Mouse (Mus musculus): ENCODE measurements at regions not wholly inside any gene's neighbourhood (a gene's known extent, or its start where the extent isn't known, plus 50 kb on each side); places are given as distances from the start of the nearest gene placed in this dataset.

- peaks cover 25% of the 10 kb centered on the region for H3K4me1 ChIP-seq (ENCODE audit: control insufficient read depth, insufficient read depth, low read length)
- H3K36me3 ChIP-seq (ENCODE audit: control insufficient read depth, insufficient read depth, low read length) = no peaks in the 10 kb centered on the region
- WGBS = 26% methylated on average over 3 of the region's 3 CpGs
- ATAC-seq (ENCODE audit: low read depth) = no peak
- no peak overlapping the region for H3K4me2 ChIP-seq (ENCODE audit: low read depth, low read length)
- no peak overlapping the region for H3K9ac ChIP-seq (replicated peaks; ENCODE audit: low read depth, low read length)
- H3K4me3 ChIP-seq (ENCODE audit: low read depth, low read length) = no peak overlapping the region
- no peaks in the 10 kb centered on the region for H3K9me3 ChIP-seq (ENCODE audit: control insufficient read depth, low read length)
- H3K27ac ChIP-seq (ENCODE audit: low read depth, low read length) = no peak overlapping the region
- H3K27me3 ChIP-seq (ENCODE audit: control insufficient read depth, insufficient read depth, low read length) = peaks cover 28% of the 10 kb centered on the region
Observed at GRCm38 (mm10) chr12:110186381-110186780, 92.5 kb upstream of the Dio3 start.

GRCm38 (mm10) chr12:110186911-110187245 is 92.0 kb upstream of the Dio3 start:
- H3K36me3 ChIP-seq (ENCODE audit: control insufficient read depth, insufficient read depth, low read length) = no peaks in the 10 kb centered on the region
- 3% methylated on average over 10 of the region's 10 CpGs for WGBS
- no peak for ATAC-seq (ENCODE audit: low read depth)
- H3K4me2 ChIP-seq (ENCODE audit: low read depth, low read length) = no peak overlapping the region
- no peak overlapping the region for H3K4me3 ChIP-seq (ENCODE audit: low read depth, low read length)
- H3K27me3 ChIP-seq (ENCODE audit: control insufficient read depth, insufficient read depth, low read length) = peaks cover 28% of the 10 kb centered on the region
- H3K9me3 ChIP-seq (ENCODE audit: control insufficient read depth, low read length) = no peaks in the 10 kb centered on the region
- peaks cover 25% of the 10 kb centered on the region for H3K4me1 ChIP-seq (ENCODE audit: control insufficient read depth, insufficient read depth, low read length)
- no peak overlapping the region for H3K27ac ChIP-seq (ENCODE audit: low read depth, low read length)
- no peak overlapping the region for H3K9ac ChIP-seq (replicated peaks; ENCODE audit: low read depth, low read length)

- Histone ChIP-seq H3K4me3 (ENCODE audit: low read depth, low read length) (peak overlapping the region; percentile 19), H3K9ac (replicated peaks; ENCODE audit: low read depth, low read length) (peak overlapping the region; percentile 16; the same call in 1 of the 2 replicates), H3K36me3 (ENCODE audit: control insufficient read depth, insufficient read depth, low read length) (no peaks in the 10 kb centered on the region), H3K9me3 (ENCODE audit: control insufficient read depth, low read length) (no peaks in the 10 kb centered on the region), H3K4me1 (ENCODE audit: control insufficient read depth, insufficient read depth, low read length) (peaks cover 25% of the 10 kb centered on the region), H3K27me3 (ENCODE audit: control insufficient read depth, insufficient read depth, low read length) (peaks cover 28% of the 10 kb centered on the region), H3K27ac (ENCODE audit: low read depth, low read length) (no peak overlapping the region), H3K4me2 (ENCODE audit: low read depth, low read length) (peak overlapping the region; percentile 43)
- ATAC-seq (ENCODE audit: low read depth) = peak; percentile 49; the same call in 1 of the 2 replicates
- 2% methylated on average over 49 of the region's 49 CpGs for WGBS
Observed at GRCm38 (mm10) chr12:110187246-110188135, 91.4 kb upstream of the Dio3 start.

GRCm38 (mm10) chr12:110188136-110188631 is 90.7 kb upstream of the Dio3 start:
- Histone ChIP-seq H3K36me3 (ENCODE audit: control insufficient read depth, insufficient read depth, low read length) (no peaks in the 10 kb centered on the region), H3K27ac (ENCODE audit: low read depth, low read length) (0 out of 2 replicates have a peak overlapping the region, but pooled peaks have one; percentile 10), H3K9ac (replicated peaks; ENCODE audit: low read depth, low read length) (peak overlapping the region; percentile 16; the same call in 1 of the 2 replicates), H3K27me3 (ENCODE audit: control insufficient read depth, insufficient read depth, low read length) (peaks cover 28% of the 10 kb centered on the region), H3K4me3 (ENCODE audit: low read depth, low read length) (peak overlapping the region; percentile 19), H3K4me1 (ENCODE audit: control insufficient read depth, insufficient read depth, low read length) (peaks cover 25% of the 10 kb centered on the region), H3K9me3 (ENCODE audit: control insufficient read depth, low read length) (no peaks in the 10 kb centered on the region), H3K4me2 (ENCODE audit: low read depth, low read length) (peak overlapping the region; percentile 43)
- no peak for ATAC-seq (ENCODE audit: low read depth)
- 2% methylated on average over 29 of the region's 29 CpGs for WGBS

GRCm38 (mm10) chr12:110188641-110189328 is 90.1 kb upstream of the Dio3 start:
- H3K9me3 ChIP-seq (ENCODE audit: control insufficient read depth, low read length) = no peaks in the 10 kb centered on the region

GRCm38 (mm10) chr12:110189329-110189642 is 89.6 kb upstream of the Dio3 start:
- H3K4me1 ChIP-seq (ENCODE audit: control insufficient read depth, insufficient read depth, low read length) = peaks cover 22% of the 10 kb centered on the region
- no peaks in the 10 kb centered on the region for H3K9me3 ChIP-seq (ENCODE audit: control insufficient read depth, low read length)
- no peak for ATAC-seq (ENCODE audit: low read depth)
- no peak overlapping the region for H3K9ac ChIP-seq (replicated peaks; ENCODE audit: low read depth, low read length)
- H3K36me3 ChIP-seq (ENCODE audit: control insufficient read depth, insufficient read depth, low read length) = no peaks in the 10 kb centered on the region
- peak overlapping the region; percentile 12; the same call in 1 of the 2 replicates for H3K4me3 ChIP-seq (ENCODE audit: low read depth, low read length)
- peaks cover 28% of the 10 kb centered on the region for H3K27me3 ChIP-seq (ENCODE audit: control insufficient read depth, insufficient read depth, low read length)
- under 1% methylated on average over 19 of the region's 19 CpGs for WGBS
- H3K4me2 ChIP-seq (ENCODE audit: low read depth, low read length) = peak overlapping the region; percentile 43
- H3K27ac ChIP-seq (ENCODE audit: low read depth, low read length) = no peak overlapping the region

More at GRCm38 (mm10) chr12:110188641-110189328, 90.1 kb upstream of the Dio3 start:
- peaks cover 28% of the 10 kb centered on the region for H3K27me3 ChIP-seq (ENCODE audit: control insufficient read depth, insufficient read depth, low read length)
- 0 out of 2 replicates have a peak overlapping the region, but pooled peaks have one; percentile 11 for H3K9ac ChIP-seq (replicated peaks; ENCODE audit: low read depth, low read length)
- peak; percentile 44; the same call in 1 of the 2 replicates for ATAC-seq (ENCODE audit: low read depth)
- H3K4me1 ChIP-seq (ENCODE audit: control insufficient read depth, insufficient read depth, low read length) = peaks cover 22% of the 10 kb centered on the region
- peak overlapping the region; percentile 43 for H3K4me2 ChIP-seq (ENCODE audit: low read depth, low read length)
- H3K36me3 ChIP-seq (ENCODE audit: control insufficient read depth, insufficient read depth, low read length) = no peaks in the 10 kb centered on the region
- peak overlapping the region; percentile 19; the same call in 1 of the 2 replicates for H3K4me3 ChIP-seq (ENCODE audit: low read depth, low read length)
- whole genome bisulfite sequencing = 1% methylated on average over 39 of the region's 39 CpGs
- H3K27ac ChIP-seq (ENCODE audit: low read depth, low read length) = 0 out of 2 replicates have a peak overlapping the region, but pooled peaks have one; percentile 10

- no peak for ATAC-seq (ENCODE audit: low read depth)
- no peak overlapping the region for H3K4me2 ChIP-seq (ENCODE audit: low read depth, low read length)
- H3K27me3 ChIP-seq (ENCODE audit: control insufficient read depth, insufficient read depth, low read length) = peaks cover 23% of the 10 kb centered on the region
Observed at GRCm38 (mm10) chr12:110192186-110192585, 86.7 kb upstream of the Dio3 start.

GRCm38 (mm10) chr12:110197366-110197765 is 81.5 kb upstream of the Dio3 start:
- H3K9ac ChIP-seq (replicated peaks; ENCODE audit: low read depth, low read length) = no peak overlapping the region
- H3K36me3 ChIP-seq (ENCODE audit: control insufficient read depth, insufficient read depth, low read length) = no peaks in the 10 kb centered on the region
- H3K27me3 ChIP-seq (ENCODE audit: control insufficient read depth, insufficient read depth, low read length) = no peaks in the 10 kb centered on the region
- WGBS = 65% methylated on average over 3 of the region's 3 CpGs
- no peak for ATAC-seq (ENCODE audit: low read depth)
- no peaks in the 10 kb centered on the region for H3K4me1 ChIP-seq (ENCODE audit: control insufficient read depth, insufficient read depth, low read length)
- H3K4me2 ChIP-seq (ENCODE audit: low read depth, low read length) = no peak overlapping the region
- no peak overlapping the region for H3K27ac ChIP-seq (ENCODE audit: low read depth, low read length)
- no peaks in the 10 kb centered on the region for H3K9me3 ChIP-seq (ENCODE audit: control insufficient read depth, low read length)
- H3K4me3 ChIP-seq (ENCODE audit: low read depth, low read length) = no peak overlapping the region

More at GRCm38 (mm10) chr12:110192186-110192585, 86.7 kb upstream of the Dio3 start:
- no peaks in the 10 kb centered on the region for H3K9me3 ChIP-seq (ENCODE audit: control insufficient read depth, low read length)
- no peak overlapping the region for H3K27ac ChIP-seq (ENCODE audit: low read depth, low read length)
- H3K9ac ChIP-seq (replicated peaks; ENCODE audit: low read depth, low read length) = no peak overlapping the region
- no peak overlapping the region for H3K4me3 ChIP-seq (ENCODE audit: low read depth, low read length)
- peaks cover 22% of the 10 kb centered on the region for H3K4me1 ChIP-seq (ENCODE audit: control insufficient read depth, insufficient read depth, low read length)
- no peaks in the 10 kb centered on the region for H3K36me3 ChIP-seq (ENCODE audit: control insufficient read depth, insufficient read depth, low read length)
- 53% methylated on average over 8 of the region's 8 CpGs for WGBS

- WGBS = 94% methylated on average over 7 of the region's 7 CpGs
- no peak for ATAC-seq (ENCODE audit: low read depth)
- H3K27me3 ChIP-seq (ENCODE audit: control insufficient read depth, insufficient read depth, low read length) = no peaks in the 10 kb centered on the region
- H3K36me3 ChIP-seq (ENCODE audit: control insufficient read depth, insufficient read depth, low read length) = no peaks in the 10 kb centered on the region
- no peak overlapping the region for H3K27ac ChIP-seq (ENCODE audit: low read depth, low read length)
- H3K4me2 ChIP-seq (ENCODE audit: low read depth, low read length) = no peak overlapping the region
- no peak overlapping the region for H3K9ac ChIP-seq (replicated peaks; ENCODE audit: low read depth, low read length)
- H3K4me1 ChIP-seq (ENCODE audit: control insufficient read depth, insufficient read depth, low read length) = no peaks in the 10 kb centered on the region
- H3K9me3 ChIP-seq (ENCODE audit: control insufficient read depth, low read length) = no peaks in the 10 kb centered on the region
- H3K4me3 ChIP-seq (ENCODE audit: low read depth, low read length) = no peak overlapping the region
Observed at GRCm38 (mm10) chr12:110200471-110200870, 78.4 kb upstream of the Dio3 start.

Data from neural tube, embryonic 14.5 days (tissue).